Mouse (Mus musculus): ENCODE measurements around the gene Uchl1. TPM values are rescaled to one million over a fixed set of nuclear protein-coding genes. Genes with fewer than 3 reads are reported as not detected.

Uchl1 gene
- polyA plus RNA-seq, 1 experiment from 2014 or later, result 1,277 TPM

DNA sequence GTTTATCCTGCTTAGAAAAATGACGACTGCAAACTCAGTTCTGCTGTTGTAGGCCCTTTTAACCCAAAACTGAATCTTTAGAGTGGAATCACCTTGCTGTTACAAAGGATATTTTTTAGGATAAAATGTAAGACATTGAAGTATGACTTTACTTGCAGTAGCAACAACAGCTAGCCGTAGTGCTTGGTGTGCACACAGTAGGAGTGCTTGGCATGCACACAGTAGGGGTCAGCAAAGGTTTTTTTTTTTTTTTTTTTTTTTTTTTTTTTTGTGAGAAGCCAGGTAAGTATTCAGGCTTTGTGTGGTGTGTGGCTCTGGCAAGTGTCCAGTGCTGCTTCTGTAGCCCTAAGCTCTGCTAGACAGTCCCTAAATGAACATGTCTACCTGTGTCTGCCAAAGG, 10.0 kb downstream of the Uchl1 start:
- H3K4me1 ChIP-seq, result 0 out of 2 replicates have a peak, but pooled peaks cover under 1% of the 10 kb centered on the region
- no peaks in the 10 kb centered on the region for H3K27me3 ChIP-seq
- 92% methylated on average over 2 of the region's 2 CpGs for WGBS
- no peak for ATAC-seq (replicated peaks)
- H3K9me3 ChIP-seq, result no peaks in the 10 kb centered on the region
- no peak overlapping the region for H3K4me3 ChIP-seq
- no peak overlapping the region for H3K4me2 ChIP-seq (replicated peaks)
- H3K9ac ChIP-seq (replicated peaks), result no peak overlapping the region
- no peak overlapping the region for H3K27ac ChIP-seq (replicated peaks)
- H3K36me3 ChIP-seq, result peaks cover 88% of the 10 kb centered on the region

DNA sequence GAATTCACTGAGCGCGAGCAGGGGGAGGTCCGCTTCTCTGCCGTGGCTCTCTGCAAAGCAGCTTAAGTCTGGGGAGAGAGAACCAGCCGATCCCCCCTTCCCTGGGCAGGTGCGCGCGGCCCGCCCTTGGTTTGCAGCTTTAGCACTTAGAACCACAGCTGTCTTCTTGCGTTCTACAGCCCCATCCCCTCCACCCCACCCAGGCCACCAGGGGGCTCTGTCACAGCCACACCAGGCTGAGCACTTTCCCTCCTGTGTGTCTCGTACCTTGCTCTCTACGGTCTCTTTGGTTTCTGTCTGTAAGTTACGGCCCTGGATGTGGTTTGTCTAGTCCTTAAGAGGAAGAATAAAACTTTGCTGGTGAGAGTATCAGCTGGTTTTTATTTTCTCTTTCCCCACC, 11.0 kb downstream of the Uchl1 start:
- Histone ChIP-seq H3K4me3 (no peak overlapping the region), H3K27ac (replicated peaks) (no peak overlapping the region), H3K9ac (replicated peaks) (no peak overlapping the region), H3K36me3 (peaks cover 79% of the 10 kb centered on the region), H3K4me2 (replicated peaks) (no peak overlapping the region), H3K27me3 (no peaks in the 10 kb centered on the region), H3K9me3 (no peaks in the 10 kb centered on the region), H3K4me1 (no peaks in the 10 kb centered on the region)
- no peak for ATAC-seq (replicated peaks)
- 86% methylated on average over 13 of the region's 13 CpGs for WGBS

DNA sequence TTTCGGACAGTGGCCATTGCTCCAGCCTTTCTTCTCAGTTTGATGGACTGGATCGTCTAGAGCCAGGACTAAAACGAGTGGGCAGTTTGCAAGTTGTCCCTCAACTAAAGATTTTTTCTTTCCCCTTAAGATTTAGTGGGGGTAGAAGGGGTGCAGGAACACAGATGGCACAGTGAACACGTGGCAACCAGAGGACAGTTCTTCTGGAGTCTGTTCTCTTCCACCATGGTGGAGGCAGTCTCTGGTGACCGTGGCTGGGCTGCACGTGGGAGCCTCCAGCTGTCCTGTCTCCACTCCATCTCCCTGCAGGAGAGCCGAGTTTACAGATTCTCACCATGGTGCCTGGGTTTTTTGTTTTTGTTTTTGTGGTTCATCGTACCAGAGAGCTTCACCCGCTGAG, 11.8 kb downstream of the Uchl1 start:
- Histone ChIP-seq H3K4me1 (no peaks in the 10 kb centered on the region), H3K9ac (replicated peaks) (no peak overlapping the region), H3K36me3 (peaks cover 70% of the 10 kb centered on the region), H3K4me2 (replicated peaks) (no peak overlapping the region), H3K9me3 (no peaks in the 10 kb centered on the region), H3K4me3 (no peak overlapping the region), H3K27me3 (no peaks in the 10 kb centered on the region), H3K27ac (replicated peaks) (no peak overlapping the region)
- WGBS, result 84% methylated on average over 9 of the region's 9 CpGs
- ATAC-seq (replicated peaks), result no peak

DNA sequence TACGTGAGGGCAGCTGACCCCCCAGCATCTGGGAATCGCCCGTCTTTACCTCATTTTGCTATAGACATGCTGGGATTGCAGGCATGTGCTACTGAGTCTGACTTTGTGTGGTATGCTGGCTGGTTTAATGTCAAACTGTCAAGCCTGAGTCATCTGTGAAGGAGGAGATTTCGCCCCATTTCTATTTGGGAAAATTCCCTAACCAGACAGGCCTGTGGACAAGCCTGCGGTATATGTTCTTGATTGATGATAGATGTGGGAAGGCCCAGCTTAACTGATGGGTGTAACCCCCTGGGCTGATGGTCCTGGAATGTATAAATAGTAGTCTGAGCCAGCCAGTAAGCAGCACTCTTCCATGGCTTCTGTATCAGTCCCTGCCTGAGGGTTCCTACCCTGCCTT, 12.4 kb downstream of the Uchl1 start:
- no peak overlapping the region for H3K4me2 ChIP-seq (replicated peaks)
- ATAC-seq (replicated peaks), result no peak
- H3K4me1 ChIP-seq, result no peaks in the 10 kb centered on the region
- H3K9ac ChIP-seq (replicated peaks), result no peak overlapping the region
- peaks cover 65% of the 10 kb centered on the region for H3K36me3 ChIP-seq
- no peak overlapping the region for H3K27ac ChIP-seq (replicated peaks)
- 98% methylated on average over 5 of the region's 5 CpGs for WGBS
- no peaks in the 10 kb centered on the region for H3K9me3 ChIP-seq
- H3K4me3 ChIP-seq, result no peak overlapping the region
- no peaks in the 10 kb centered on the region for H3K27me3 ChIP-seq

DNA sequence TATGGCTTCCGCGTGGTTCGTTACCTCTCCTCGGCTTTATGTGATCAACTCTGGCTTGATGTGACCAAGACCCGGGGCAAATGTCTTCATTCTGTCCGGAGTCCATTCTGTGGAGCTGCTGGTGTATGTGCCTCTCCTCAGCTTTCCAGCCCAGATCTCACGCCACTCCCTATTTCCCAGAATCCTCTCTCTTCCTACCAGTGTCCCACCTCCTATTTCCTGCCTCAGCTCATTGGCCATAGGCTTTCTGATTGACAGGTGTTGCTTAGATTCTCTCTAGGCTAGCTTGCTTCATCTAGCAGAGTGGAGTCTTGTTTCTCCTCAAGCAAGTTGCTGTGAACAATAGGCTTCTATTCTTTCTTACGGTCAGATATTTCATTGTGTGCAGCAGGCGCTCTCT, 13.9 kb downstream of the Uchl1 start:
- peaks cover 50% of the 10 kb centered on the region for H3K36me3 ChIP-seq
- H3K27ac ChIP-seq (replicated peaks), result no peak overlapping the region
- no peak for ATAC-seq (replicated peaks)

DNA sequence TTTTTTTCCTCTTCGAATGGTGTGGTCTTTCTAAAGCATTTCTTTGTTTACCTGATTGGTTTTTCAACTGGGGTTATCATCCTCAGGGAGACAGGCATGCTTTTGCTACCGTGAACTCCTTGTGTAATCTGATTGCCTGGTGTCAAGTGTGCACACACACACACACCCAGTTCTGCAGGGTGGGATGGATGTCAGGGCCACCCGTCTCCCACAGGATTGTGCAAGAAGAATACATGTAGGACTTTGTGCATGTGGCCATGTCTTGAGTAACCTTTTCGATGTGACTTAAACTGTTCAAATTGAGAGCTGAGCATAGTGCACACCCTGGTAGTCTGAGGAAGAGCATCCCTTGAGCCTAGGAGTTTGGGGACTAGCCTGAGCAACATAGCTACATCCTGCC, 17.3 kb downstream of the Uchl1 start:
- Histone ChIP-seq H3K9ac (replicated peaks) (no peak overlapping the region), H3K27ac (replicated peaks) (no peak overlapping the region), H3K4me3 (no peak overlapping the region), H3K9me3 (no peaks in the 10 kb centered on the region), H3K4me1 (no peaks in the 10 kb centered on the region), H3K27me3 (no peaks in the 10 kb centered on the region), H3K36me3 (peaks cover 18% of the 10 kb centered on the region), H3K4me2 (replicated peaks) (no peak overlapping the region)
- 74% methylated on average over 4 of the region's 4 CpGs for WGBS
- no peak for ATAC-seq (replicated peaks)

More for the DNA sequence above, 13.9 kb downstream of the Uchl1 start:
- H3K9me3 ChIP-seq, result no peaks in the 10 kb centered on the region
- WGBS, result 82% methylated on average over 9 of the region's 9 CpGs
- H3K4me2 ChIP-seq (replicated peaks), result no peak overlapping the region
- no peak overlapping the region for H3K9ac ChIP-seq (replicated peaks)
- H3K4me1 ChIP-seq, result no peaks in the 10 kb centered on the region
- no peaks in the 10 kb centered on the region for H3K27me3 ChIP-seq
- no peak overlapping the region for H3K4me3 ChIP-seq

DNA sequence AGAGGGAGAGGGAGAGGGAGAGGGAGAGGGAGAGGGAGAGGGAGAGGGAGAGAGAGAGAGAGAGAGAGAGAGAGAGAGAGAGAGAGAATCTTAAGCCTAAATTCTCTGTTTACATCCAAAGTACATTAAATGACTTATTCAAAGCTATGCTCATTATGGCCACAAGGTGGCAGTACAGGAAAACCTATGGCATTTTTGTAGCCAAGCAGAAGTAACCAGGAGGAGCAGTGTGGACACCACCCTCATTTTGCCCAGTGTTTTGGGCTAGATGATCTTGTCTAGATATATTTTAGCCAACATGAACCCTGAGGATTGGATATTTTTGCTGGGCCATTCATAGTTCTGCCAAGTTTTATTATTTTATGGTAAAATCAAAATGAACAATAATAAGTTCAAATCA, 21.2 kb downstream of the Uchl1 start:
- H3K9me3 ChIP-seq, result no peaks in the 10 kb centered on the region
- no peak overlapping the region for H3K9ac ChIP-seq (replicated peaks)
- peak; percentile 53; the same call in 1 of the 2 replicates for ATAC-seq (replicated peaks)
- no peak overlapping the region for H3K27ac ChIP-seq (replicated peaks)
- no peaks in the 10 kb centered on the region for H3K36me3 ChIP-seq
- H3K4me2 ChIP-seq (replicated peaks), result no peak overlapping the region
- H3K4me1 ChIP-seq, result no peaks in the 10 kb centered on the region
- H3K27me3 ChIP-seq, result no peaks in the 10 kb centered on the region
- H3K4me3 ChIP-seq, result no peak overlapping the region

DNA sequence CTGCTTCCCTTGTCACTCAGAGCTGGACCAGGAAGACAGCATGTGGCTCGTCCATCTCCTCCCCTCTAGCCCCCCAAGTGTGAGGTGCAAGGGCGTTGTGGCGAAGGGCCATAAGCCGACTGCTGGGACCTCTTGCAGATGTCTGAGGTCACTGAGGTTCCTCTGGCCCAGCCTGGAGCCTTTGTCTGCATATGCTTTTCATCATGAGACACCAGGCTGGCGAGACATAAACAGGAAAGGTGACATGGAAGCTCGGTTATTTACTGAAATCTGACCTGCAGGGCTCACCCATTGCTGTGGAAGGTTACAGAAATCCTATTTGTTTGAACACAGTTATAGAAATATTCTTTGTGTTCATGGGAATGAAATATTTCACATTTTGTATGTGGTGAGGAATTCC, 24.0 kb downstream of the Uchl1 start:
- Histone ChIP-seq H3K27ac (replicated peaks) (no peak overlapping the region), H3K36me3 (no peaks in the 10 kb centered on the region), H3K4me1 (no peaks in the 10 kb centered on the region), H3K4me2 (replicated peaks) (no peak overlapping the region), H3K9ac (replicated peaks) (no peak overlapping the region), H3K4me3 (no peak overlapping the region), H3K9me3 (no peaks in the 10 kb centered on the region), H3K27me3 (no peaks in the 10 kb centered on the region)
- 75% methylated on average over 6 of the region's 6 CpGs for WGBS
- no peak for ATAC-seq (replicated peaks)

DNA sequence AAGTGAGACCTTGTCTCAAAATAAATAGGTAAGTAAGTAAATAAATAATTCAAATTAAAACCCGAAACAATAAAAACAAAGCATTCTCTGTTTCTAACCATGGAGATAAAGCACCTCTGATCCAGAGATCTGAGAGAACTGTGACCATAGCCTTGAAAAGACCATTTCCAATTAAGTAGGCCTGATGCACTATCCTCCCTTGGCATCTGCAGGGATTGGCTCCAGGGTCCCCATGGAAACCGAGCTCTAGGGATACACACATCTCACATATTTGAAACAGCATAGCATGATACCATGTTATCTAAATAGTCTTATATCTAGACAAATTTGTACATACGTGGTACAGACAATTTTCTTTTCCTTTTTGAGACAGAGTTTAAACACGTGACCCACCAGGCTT, 26.1 kb downstream of the Uchl1 start:
- Histone ChIP-seq H3K4me1 (no peaks in the 10 kb centered on the region), H3K9ac (replicated peaks) (no peak overlapping the region), H3K36me3 (no peaks in the 10 kb centered on the region), H3K27me3 (no peaks in the 10 kb centered on the region), H3K4me3 (no peak overlapping the region), H3K9me3 (no peaks in the 10 kb centered on the region), H3K4me2 (replicated peaks) (no peak overlapping the region), H3K27ac (replicated peaks) (no peak overlapping the region)
- no peak for ATAC-seq (replicated peaks)
- 87% methylated on average over 4 of the region's 4 CpGs for WGBS

DNA sequence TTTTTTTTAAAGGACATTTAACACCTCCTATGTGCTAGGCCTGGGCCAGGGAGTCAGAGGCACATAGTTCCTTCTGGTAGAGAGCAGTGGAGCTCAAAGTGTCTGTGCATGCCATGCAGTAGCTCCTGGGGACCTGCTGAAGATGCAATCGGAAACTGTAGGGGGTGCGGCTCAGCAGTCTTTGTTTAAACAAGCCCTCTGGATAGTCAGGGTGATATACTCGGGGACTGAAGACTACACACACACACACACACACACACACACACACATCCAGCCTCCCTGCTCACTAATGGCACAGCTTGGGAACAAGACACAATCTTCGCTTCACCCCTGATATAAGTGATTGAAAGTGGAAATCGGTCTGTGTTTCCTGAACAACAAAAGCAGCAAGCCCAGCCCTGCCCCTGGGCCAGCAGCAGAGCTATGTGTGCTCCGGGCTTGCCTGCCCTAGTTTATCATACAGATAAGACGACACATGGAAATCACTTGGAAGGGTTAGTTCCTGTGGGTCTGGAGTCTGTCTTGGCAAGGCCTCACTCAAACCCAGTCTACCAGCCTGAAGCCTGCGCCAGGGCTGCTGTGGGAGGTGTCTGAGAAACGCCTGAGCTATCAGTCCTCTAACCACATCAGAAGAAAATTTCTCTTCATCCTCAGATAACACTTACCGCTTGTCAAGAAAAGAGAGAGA, 27.6 kb downstream of the Uchl1 start:
- H3K4me3 ChIP-seq, result no peak overlapping the region
- no peaks in the 10 kb centered on the region for H3K27me3 ChIP-seq
- ATAC-seq (replicated peaks), result no peak
- no peaks in the 10 kb centered on the region for H3K4me1 ChIP-seq
- H3K27ac ChIP-seq (replicated peaks), result no peak overlapping the region
- H3K9ac ChIP-seq (replicated peaks), result no peak overlapping the region
- H3K4me2 ChIP-seq (replicated peaks), result no peak overlapping the region
- no peaks in the 10 kb centered on the region for H3K36me3 ChIP-seq
- H3K9me3 ChIP-seq, result no peaks in the 10 kb centered on the region
- 59% methylated on average over 10 of the region's 10 CpGs for WGBS

DNA sequence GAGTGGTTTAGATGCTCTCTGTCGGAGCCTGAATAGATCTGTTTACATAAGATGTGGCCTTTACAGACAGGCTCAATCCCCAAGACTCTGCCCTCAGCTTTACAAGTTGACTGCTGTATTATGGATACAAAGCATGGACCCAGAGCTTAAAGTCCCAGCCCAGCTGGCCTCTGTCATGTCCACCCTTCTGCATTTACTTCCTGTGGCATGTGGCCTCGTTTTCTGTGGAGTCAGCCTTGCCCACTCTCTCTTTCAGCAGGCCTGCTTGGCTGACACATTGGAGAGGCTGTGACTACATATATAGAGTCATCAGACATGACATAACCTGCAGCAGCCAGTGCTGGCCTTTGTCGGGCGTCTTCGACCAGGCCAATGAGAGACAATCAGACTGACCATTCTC, 32.0 kb downstream of the Uchl1 start:
- Histone ChIP-seq H3K27ac (replicated peaks) (no peak overlapping the region), H3K27me3 (no peaks in the 10 kb centered on the region), H3K9ac (replicated peaks) (no peak overlapping the region), H3K36me3 (no peaks in the 10 kb centered on the region), H3K9me3 (no peaks in the 10 kb centered on the region), H3K4me3 (no peak overlapping the region), H3K4me1 (peaks cover 4% of the 10 kb centered on the region; the same call in 1 of the 2 replicates), H3K4me2 (replicated peaks) (no peak overlapping the region)
- 83% methylated on average over 5 of the region's 5 CpGs for WGBS
- no peak for ATAC-seq (replicated peaks)

DNA sequence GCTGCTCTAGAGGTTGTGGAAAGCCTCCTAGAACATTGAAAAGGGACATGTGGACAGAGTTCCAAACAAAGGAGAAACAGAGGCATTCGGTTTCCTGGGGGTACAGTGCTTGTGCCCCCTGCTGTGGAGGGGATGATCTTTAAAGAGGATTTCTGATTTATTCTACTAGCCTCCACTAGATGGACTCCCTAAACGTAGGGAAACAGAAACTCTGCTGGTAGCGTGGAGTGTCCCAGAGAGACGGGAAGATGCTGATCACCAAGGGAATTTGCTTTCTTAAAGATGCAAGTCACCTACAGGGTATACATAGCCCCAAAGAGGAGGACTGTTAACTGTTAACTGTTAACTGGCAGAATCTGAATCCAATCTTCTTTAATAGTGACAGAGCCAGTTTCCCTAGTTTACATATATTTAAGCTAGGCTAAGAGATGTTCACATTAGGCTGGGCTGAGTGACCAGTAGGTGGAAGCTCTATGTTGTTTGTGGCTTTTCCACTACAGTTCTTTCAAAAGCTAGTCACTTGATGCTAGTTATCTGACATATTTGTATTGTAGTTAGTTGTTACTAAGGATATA, 34.6 kb downstream of the Uchl1 start:
- no peak overlapping the region for H3K4me3 ChIP-seq
- no peaks in the 10 kb centered on the region for H3K36me3 ChIP-seq
- H3K27me3 ChIP-seq, result no peaks in the 10 kb centered on the region
- H3K4me2 ChIP-seq (replicated peaks), result no peak overlapping the region
- H3K27ac ChIP-seq (replicated peaks), result no peak overlapping the region
- WGBS, result 8% methylated on average over 4 of the region's 4 CpGs
- peak; percentile 69 for ATAC-seq (replicated peaks)
- no peaks in the 10 kb centered on the region for H3K9me3 ChIP-seq
- no peak overlapping the region for H3K9ac ChIP-seq (replicated peaks)
- peaks cover 4% of the 10 kb centered on the region; the same call in 1 of the 2 replicates for H3K4me1 ChIP-seq

DNA sequence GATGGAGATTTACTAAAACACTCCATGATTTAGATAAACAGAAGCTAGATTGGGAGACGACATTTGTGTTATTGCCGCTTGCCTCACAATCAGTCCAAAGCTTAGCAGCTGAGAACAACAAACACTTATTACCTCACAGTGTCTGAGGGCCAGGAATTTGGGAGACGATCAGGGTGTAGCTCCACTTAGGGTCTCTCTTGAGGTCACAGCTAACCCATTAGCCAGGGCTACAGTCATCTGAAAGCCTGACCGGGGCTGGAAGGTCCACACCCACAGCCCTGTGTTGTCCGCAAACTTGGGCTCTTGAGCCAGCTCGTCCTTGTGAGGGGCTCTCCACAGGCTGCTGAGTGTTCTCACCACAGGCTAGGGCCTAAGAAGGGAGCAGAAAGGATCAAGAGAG, 36.9 kb downstream of the Uchl1 start:
- no peaks in the 10 kb centered on the region for H3K27me3 ChIP-seq
- ATAC-seq (replicated peaks), result no peak
- no peaks in the 10 kb centered on the region for H3K9me3 ChIP-seq
- H3K27ac ChIP-seq (replicated peaks), result no peak overlapping the region
- no peak overlapping the region for H3K9ac ChIP-seq (replicated peaks)
- 79% methylated on average over 6 of the region's 6 CpGs for WGBS
- H3K4me1 ChIP-seq, result peaks cover 4% of the 10 kb centered on the region; the same call in 1 of the 2 replicates
- no peak overlapping the region for H3K4me3 ChIP-seq
- no peak overlapping the region for H3K4me2 ChIP-seq (replicated peaks)
- H3K36me3 ChIP-seq, result no peaks in the 10 kb centered on the region

Measured in forebrain, embryonic 15.5 days (tissue).